23 mouse cellular contexts compared by ENCODE assay signal in genomic region chr13:63083663-63084062, GRCm38 (mm10).
A peak's percentile ranks its signal among the peaks of the same experiment; 100 is the strongest.
DNase-seq lines count a peak whose midpoint lies in the region; ATAC-seq lines count a peak whose summit lies in the region.
"Had no signal": no experiment of that assay in that cellular context is flagged by ENCODE, and none has a peak within 500 bp of the region (broad histone marks: within the 10 kb centered on the region; RNA-seq: fewer than 3 reads in every experiment).

No protein-coding gene starts in this region.

- 69% methylated on average over 8 of the region's 8 CpGs for WGBS in heart, embryonic 11.5 days (ENCODE audit: insufficient replicate concordance)
- WGBS in embryonic facial prominence, embryonic 10.5 days: 69% methylated on average over 8 of the region's 8 CpGs
- whole genome bisulfite sequencing in embryonic facial prominence, embryonic 15.5 days: 70% methylated on average over 8 of the region's 8 CpGs
- 78% methylated on average over 8 of the region's 8 CpGs for WGBS in stomach, embryonic 15.5 days

- H3K27me3 ChIP-seq in heart, embryonic 11.5 days (ENCODE audit: control insufficient read depth, insufficient read depth, low read length): no peaks in the 10 kb centered on the region
- H3K27me3 ChIP-seq in embryonic facial prominence, embryonic 10.5 days (replicated peaks; ENCODE audit: low read depth, poor library complexity, severe bottlenecking): no peaks in the 10 kb centered on the region
- no peaks in the 10 kb centered on the region for H3K27me3 ChIP-seq in embryonic facial prominence, embryonic 15.5 days
- no peaks in the 10 kb centered on the region for H3K27me3 ChIP-seq in stomach, embryonic 15.5 days (replicated peaks)
- H3K27me3 ChIP-seq: forebrain, embryonic 13.5 days; heart, embryonic 13.5 days; hindbrain, embryonic 13.5 days; Patski had no signal

- H3K4me2 ChIP-seq in heart, embryonic 11.5 days: no peak overlapping the region
- no peak overlapping the region for H3K4me2 ChIP-seq in embryonic facial prominence, embryonic 15.5 days (replicated peaks)
- H3K4me2 ChIP-seq in stomach, embryonic 15.5 days: no peak overlapping the region
- H3K4me2 ChIP-seq: forebrain, embryonic 13.5 days; heart, embryonic 13.5 days; hindbrain, embryonic 13.5 days had no signal

- intact Hi-C loops in heart, postnatal 36 days (cut with DNase I): no loop called here

- H3K27ac ChIP-seq in heart, embryonic 11.5 days (ENCODE audit: low read depth, low read length): no peak overlapping the region
- peak overlapping the region; percentile 60 for H3K27ac ChIP-seq in embryonic facial prominence, embryonic 10.5 days (replicated peaks)
- 0 out of 2 replicates have a peak overlapping the region, but pooled peaks have one; percentile 0 for H3K27ac ChIP-seq in embryonic facial prominence, embryonic 15.5 days (replicated peaks)
- peak overlapping the region; percentile 78; the same call in 1 of the 2 replicates for H3K27ac ChIP-seq in stomach, embryonic 15.5 days
- H3K27ac ChIP-seq: forebrain, embryonic 13.5 days; heart, embryonic 13.5 days; hindbrain, embryonic 13.5 days; hindbrain, postnatal 0 days had no signal

- H3K9ac ChIP-seq in heart, embryonic 11.5 days (ENCODE audit: low read depth, low read length): no peak overlapping the region
- H3K9ac ChIP-seq in embryonic facial prominence, embryonic 15.5 days: no peak overlapping the region
- H3K9ac ChIP-seq in stomach, embryonic 15.5 days: no peak overlapping the region
- H3K9ac ChIP-seq: forebrain, embryonic 13.5 days; forebrain, postnatal 0 days; heart, embryonic 13.5 days; hindbrain, embryonic 13.5 days had no signal

- peak; percentile 82 for DNase-seq in heart, adult 11 months
- DNase-seq in embryonic facial prominence, embryonic 10.5 days (ENCODE audit: low spot score): no peak
- DNase-seq in layer of hippocampus, postnatal 10 days (ENCODE audit: low spot score in 2 of 2): no peak
- DNase-seq in lung, postnatal 10 days: no peak
- no peak for DNase-seq in heart, postnatal 36 days
- DNase-seq: adrenal gland, adult 2 months; adrenal gland, postnatal 36 days; B cell, adult 2 months; cerebellum, adult 2 months; cerebellum, postnatal 10 days; forebrain, postnatal 0 days; gastrocnemius, postnatal 14 days; heart, postnatal 4 days had no signal

- H3K9me3 ChIP-seq in heart, embryonic 11.5 days (replicated peaks; ENCODE audit: control insufficient read depth, low read length): no peaks in the 10 kb centered on the region
- no peaks in the 10 kb centered on the region for H3K9me3 ChIP-seq in embryonic facial prominence, embryonic 10.5 days
- H3K9me3 ChIP-seq in embryonic facial prominence, embryonic 15.5 days (replicated peaks): no peaks in the 10 kb centered on the region
- H3K9me3 ChIP-seq in stomach, embryonic 15.5 days: no peaks in the 10 kb centered on the region
- H3K9me3 ChIP-seq: forebrain, embryonic 13.5 days; heart, embryonic 13.5 days; hindbrain, embryonic 13.5 days had no signal

- H3K36me3 ChIP-seq in heart, embryonic 11.5 days (ENCODE audit: control insufficient read depth, insufficient read depth, low read length): no peaks in the 10 kb centered on the region
- H3K36me3 ChIP-seq in embryonic facial prominence, embryonic 10.5 days (replicated peaks): no peaks in the 10 kb centered on the region
- H3K36me3 ChIP-seq in embryonic facial prominence, embryonic 15.5 days: no peaks in the 10 kb centered on the region
- no peaks in the 10 kb centered on the region for H3K36me3 ChIP-seq in stomach, embryonic 15.5 days
- H3K36me3 ChIP-seq: heart, embryonic 13.5 days; hindbrain, embryonic 13.5 days had no signal

- H3K4me1 ChIP-seq in heart, embryonic 11.5 days (ENCODE audit: control insufficient read depth, insufficient read depth, low read length): no peaks in the 10 kb centered on the region
- H3K4me1 ChIP-seq in embryonic facial prominence, embryonic 10.5 days: peaks cover 15% of the 10 kb centered on the region
- H3K4me1 ChIP-seq in embryonic facial prominence, embryonic 15.5 days: peaks cover 7% of the 10 kb centered on the region; the same call in 1 of the 2 replicates
- no peaks in the 10 kb centered on the region for H3K4me1 ChIP-seq in stomach, embryonic 15.5 days
- H3K4me1 ChIP-seq: forebrain, embryonic 13.5 days; hindbrain, embryonic 13.5 days had no signal

- ATAC-seq in heart, embryonic 11.5 days (replicated peaks; ENCODE audit: insufficient number of reproducible peaks, low FRiP score, low TSS enrichment): no peak
- ATAC-seq in embryonic facial prominence, embryonic 15.5 days (ENCODE audit: insufficient number of reproducible peaks, low FRiP score, low TSS enrichment, low read depth): 0 out of 2 replicates have a peak, but pooled peaks have one; percentile 24
- no peak for ATAC-seq in stomach, embryonic 15.5 days (ENCODE audit: insufficient read depth, low FRiP score, low read depth)
- ATAC-seq: activated CD4-positive, CD25-positive, alpha-beta regulatory T cell, adult 4 months; CD4-positive, CD25-positive, alpha-beta regulatory T cell, adult 4 months; forebrain, embryonic 13.5 days; forebrain, postnatal 0 days; hindbrain, postnatal 0 days; Patski had no signal

- H3K4me3 ChIP-seq in heart, embryonic 11.5 days (ENCODE audit: low read depth, low read length): no peak overlapping the region
- H3K4me3 ChIP-seq in embryonic facial prominence, embryonic 10.5 days: no peak overlapping the region
- no peak overlapping the region for H3K4me3 ChIP-seq in embryonic facial prominence, embryonic 15.5 days (replicated peaks)
- no peak overlapping the region for H3K4me3 ChIP-seq in stomach, embryonic 15.5 days (replicated peaks)
- H3K4me3 ChIP-seq: forebrain, embryonic 13.5 days; heart, embryonic 13.5 days; hindbrain, embryonic 13.5 days had no signal
